8 mouse cellular contexts compared by ENCODE assay signal in the genomic region with DNA sequence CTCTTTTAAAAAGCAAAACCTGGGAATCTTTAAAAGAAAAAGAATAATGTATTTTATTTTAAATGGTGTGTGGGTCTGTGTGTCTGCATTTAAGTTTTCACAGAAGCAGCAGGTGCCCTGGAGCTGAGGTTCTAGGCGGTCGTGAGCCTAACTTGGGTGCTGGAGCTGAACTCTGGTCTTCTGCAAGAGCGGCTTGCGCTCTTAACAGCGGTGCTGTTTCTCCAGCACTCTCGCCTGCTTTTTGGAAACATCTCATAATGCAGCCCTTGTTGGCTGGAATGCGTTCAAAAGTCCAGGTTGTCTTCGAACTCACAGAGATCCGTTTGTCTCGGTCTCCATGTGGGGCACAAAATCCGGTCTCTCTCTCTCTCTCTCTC. TPM values are rescaled to one million over a fixed set of nuclear protein-coding genes. Genes with fewer than 3 reads are reported as not detected.
DNase-seq lines count a peak whose midpoint lies in the region; ATAC-seq and TF ChIP-seq lines count a peak whose summit lies in the region.

No protein-coding gene starts in this region.

- ATAC-seq in CD4-positive, CD25-positive, alpha-beta regulatory T cell, adult 4 months: peak; percentile 42
- no peak for ATAC-seq in embryonic facial prominence, embryonic 13.5 days (ENCODE audit: insufficient number of reproducible peaks, insufficient read depth, low FRiP score, low TSS enrichment, low read depth)
- peak; percentile 30 for ATAC-seq in inflammation-experienced regulatory T-cells, adult 6 months

- no peak for TF ChIP-seq EP300 in heart, adult 2 months (IDR thresholded peaks at IDR 0.05; ENCODE audit: insufficient read depth, low read depth, low read length)

- no peaks in the 10 kb centered on the region for H3K9me3 ChIP-seq in embryonic facial prominence, embryonic 13.5 days

- intact Hi-C loops in heart, adult 2 months (cut with DNase I): no loop called here
- intact Hi-C loops in heart, postnatal 25 days (cut with DNase I): no loop called here

- H3K27ac ChIP-seq in heart, adult 2 months: peak overlapping the region; percentile 85
- H3K27ac ChIP-seq in embryonic facial prominence, embryonic 13.5 days: peak overlapping the region; percentile 97

- TF ChIP-seq CTCF in heart, adult 2 months (IDR thresholded peaks at IDR 0.05): no peak

- peaks cover 3% of the 10 kb centered on the region for H3K4me1 ChIP-seq in heart, adult 2 months (ENCODE audit: control insufficient read depth, insufficient read depth, low read length)
- peaks cover 16% of the 10 kb centered on the region for H3K4me1 ChIP-seq in embryonic facial prominence, embryonic 13.5 days

- H3K27me3 ChIP-seq in heart, adult 2 months (ENCODE audit: control insufficient read depth, insufficient read depth, low read length): no peaks in the 10 kb centered on the region
- no peaks in the 10 kb centered on the region for H3K27me3 ChIP-seq in embryonic facial prominence, embryonic 13.5 days

- TF ChIP-seq POLR2A in heart, adult 2 months (IDR thresholded peaks at IDR 0.05; ENCODE audit: insufficient read depth, low read depth, low read length): no peak

- 8% methylated on average over 11 of the region's 11 CpGs for WGBS in heart, adult 2 months
- 7% methylated on average over 11 of the region's 11 CpGs for WGBS in embryonic facial prominence, embryonic 13.5 days

- DNase-seq in heart, adult 2 months: peak in 1 of 2 experiments; percentile 39
- DNase-seq in heart, postnatal 25 days (ENCODE audit: low spot score): no peak
- DNase-seq in lung, postnatal 14 days: peak; percentile 12
- peak; percentile 41 for DNase-seq in testis, postnatal 14 days (ENCODE audit: low spot score)
- no peak for DNase-seq in adrenal gland, postnatal 36 days

- H3K4me3 ChIP-seq in heart, adult 2 months: peak overlapping the region; percentile 54
- H3K4me3 ChIP-seq in embryonic facial prominence, embryonic 13.5 days: peak overlapping the region; percentile 85

- H3K36me3 ChIP-seq in heart, adult 2 months (ENCODE audit: control insufficient read depth, insufficient read depth, low read length): no peaks in the 10 kb centered on the region
- H3K36me3 ChIP-seq in embryonic facial prominence, embryonic 13.5 days: peaks cover 26% of the 10 kb centered on the region

- H3K9ac ChIP-seq in heart, adult 2 months (ENCODE audit: low read depth, low read length): peak overlapping the region; percentile 60
- H3K9ac ChIP-seq in embryonic facial prominence, embryonic 13.5 days: peak overlapping the region; percentile 89

- no peaks in the 10 kb centered on the region for H3K79me2 ChIP-seq in heart, adult 2 months (replicated peaks; ENCODE audit: control insufficient read depth, insufficient read depth, low read length)

- peak overlapping the region; percentile 84 for H3K4me2 ChIP-seq in embryonic facial prominence, embryonic 13.5 days

RNA-seq across cellular contexts. Expression of gene Cdk2, which starts 0.5 kb away (rescaled TPM):
- 10 to 100 TPM in 1 of 2 experiments, 1 to 10 TPM in 1; 8.5 to 10.9 TPM for total RNA-seq in heart, adult 2 months (2021)
- 10.0 and 17.5 TPM in 2 replicates for polyA plus RNA-seq in heart, adult 2 months (2012; rRNA removed)
- 10 to 100 TPM; 12.7 to 15.7 TPM for total RNA-seq in heart, postnatal 25 days (2021)
- 10 to 100 TPM; 19.7 to 23.2 TPM for polyA plus RNA-seq in CD4-positive, CD25-positive, alpha-beta regulatory T cell, adult 4 months (2017; shearing (Covaris generic))
- polyA plus RNA-seq in embryonic facial prominence, embryonic 13.5 days (2015; fragmentation: Nextera tagmentation; extraction: Ambion mirVana): 120 and 127 TPM in 2 replicates
- 10 to 100 TPM; 16.8 to 38.3 (median 19.9) TPM for polyA plus RNA-seq in inflammation-experienced regulatory T-cells, adult 6 months (2017; shearing (Covaris generic))
- total RNA-seq in adrenal gland, postnatal 36 days (2021): 10 to 100 TPM; 17.4 to 19.7 TPM

RNA-seq across cellular contexts. Expression of gene Pmel, which starts 1.3 kb away (rescaled TPM):
- total RNA-seq in heart, adult 2 months (2021): under 1 TPM; 0.43 to 0.50 TPM
- polyA plus RNA-seq in heart, adult 2 months (2012; rRNA removed): 0.59 and 0.66 TPM in 2 replicates
- total RNA-seq in heart, postnatal 25 days (2021): under 1 TPM; 0.49 to 0.89 TPM
- polyA plus RNA-seq in CD4-positive, CD25-positive, alpha-beta regulatory T cell, adult 4 months (2017; shearing (Covaris generic)): 1 to 10 TPM; 4.8 TPM
- polyA plus RNA-seq in embryonic facial prominence, embryonic 13.5 days (2015; fragmentation: Nextera tagmentation; extraction: Ambion mirVana): 8.2 and 8.3 TPM in 2 replicates
- 1 to 10 TPM; 4.2 to 5.4 (median 4.3) TPM for polyA plus RNA-seq in inflammation-experienced regulatory T-cells, adult 6 months (2017; shearing (Covaris generic))
- total RNA-seq in adrenal gland, postnatal 36 days (2021): 1 to 10 TPM in 1 of 2 experiments, under 1 TPM in 1; 0.82 to 1.4 TPM

RNA-seq across cellular contexts. Expression of gene Rab5b, which starts 9.2 kb away (rescaled TPM):
- 10 to 100 TPM; 72.8 to 80.0 TPM for total RNA-seq in heart, adult 2 months (2021)
- 68.9 and 111 TPM in 2 replicates for polyA plus RNA-seq in heart, adult 2 months (2012; rRNA removed)
- 10 to 100 TPM; 68.9 to 72.5 TPM for total RNA-seq in heart, postnatal 25 days (2021)
- polyA plus RNA-seq in CD4-positive, CD25-positive, alpha-beta regulatory T cell, adult 4 months (2017; shearing (Covaris generic)): 100 to 1,000 TPM in 1 of 2 experiments, 10 to 100 TPM in 1; 69.1 to 111 TPM
- 82.6 and 84.1 TPM in 2 replicates for polyA plus RNA-seq in embryonic facial prominence, embryonic 13.5 days (2015; fragmentation: Nextera tagmentation; extraction: Ambion mirVana)
- polyA plus RNA-seq in inflammation-experienced regulatory T-cells, adult 6 months (2017; shearing (Covaris generic)): 10 to 100 TPM; 44.3 to 69.5 (median 63.9) TPM
- total RNA-seq in adrenal gland, postnatal 36 days (2021): 100 to 1,000 TPM; 111 to 125 TPM

RNA-seq across cellular contexts. Expression of gene Suox, which starts 31.4 kb away (rescaled TPM):
- 10 to 100 TPM; 25.6 to 26.6 TPM for total RNA-seq in heart, adult 2 months (2021)
- 21.8 and 37.9 TPM in 2 replicates for polyA plus RNA-seq in heart, adult 2 months (2012; rRNA removed)
- 10 to 100 TPM; 22.1 to 23.1 TPM for total RNA-seq in heart, postnatal 25 days (2021)
- polyA plus RNA-seq in CD4-positive, CD25-positive, alpha-beta regulatory T cell, adult 4 months (2017; shearing (Covaris generic)): 10 to 100 TPM; 25.7 to 44.3 TPM
- 18.9 and 21.8 TPM in 2 replicates for polyA plus RNA-seq in embryonic facial prominence, embryonic 13.5 days (2015; fragmentation: Nextera tagmentation; extraction: Ambion mirVana)
- 10 to 100 TPM; 17.0 to 29.7 (median 24.3) TPM for polyA plus RNA-seq in inflammation-experienced regulatory T-cells, adult 6 months (2017; shearing (Covaris generic))
- 10 to 100 TPM; 24.1 to 24.3 TPM for total RNA-seq in adrenal gland, postnatal 36 days (2021)

RNA-seq across cellular contexts. Expression of gene Dgka, which starts 39.4 kb away (rescaled TPM):
- total RNA-seq in heart, adult 2 months (2021): 10 to 100 TPM; 11.2 to 12.6 TPM
- 17.5 and 20.3 TPM in 2 replicates for polyA plus RNA-seq in heart, adult 2 months (2012; rRNA removed)
- total RNA-seq in heart, postnatal 25 days (2021): 10 to 100 TPM; 11.7 to 11.9 TPM
- 100 to 1,000 TPM; 322 to 370 TPM for polyA plus RNA-seq in CD4-positive, CD25-positive, alpha-beta regulatory T cell, adult 4 months (2017; shearing (Covaris generic))
- 16.3 and 16.8 TPM in 2 replicates for polyA plus RNA-seq in embryonic facial prominence, embryonic 13.5 days (2015; fragmentation: Nextera tagmentation; extraction: Ambion mirVana)
- 100 to 1,000 TPM; 184 to 337 (median 319) TPM for polyA plus RNA-seq in inflammation-experienced regulatory T-cells, adult 6 months (2017; shearing (Covaris generic))
- total RNA-seq in adrenal gland, postnatal 36 days (2021): 10 to 100 TPM; 16.2 to 20.2 TPM

Comparison
In these comparisons a context has a peak if more than half of its experiments do, and no peak if none do; other contexts are left out.
1. DNase-seq: peak in lung, postnatal 14 days (single experiment) and testis, postnatal 14 days (single experiment); none in heart, postnatal 25 days (single experiment) and adrenal gland, postnatal 36 days (0 of 2).